In genomic region chr4:152997251-152997650, GRCm38 (mm10) we compare ENCODE assay signal across 26 mouse cellular contexts.
"Had no signal": no experiment of that assay in that cellular context is flagged by ENCODE, and none has a peak within 500 bp of the region (broad histone marks: within the 10 kb centered on the region; RNA-seq: fewer than 3 reads in every experiment).

No protein-coding gene starts in this region.

- H3K4me3 ChIP-seq: heart, adult 2 months; heart, embryonic 13.5 days; heart, embryonic 15.5 days; hindbrain, embryonic 13.5 days; hindbrain, embryonic 15.5 days; kidney, embryonic 15.5 days; left cerebral cortex, adult 2 months; limb, embryonic 13.5 days; limb, embryonic 15.5 days; liver, embryonic 12.5 days had no signal

- DNase-seq: gastrocnemius, postnatal 14 days; gastrocnemius, postnatal 36 days; heart, adult 11 months; heart, adult 2 months; heart, postnatal 14 days; heart, postnatal 36 days; kidney, adult 11 months; kidney, adult 2 months; kidney, adult 9 months; kidney, postnatal 14 days; kidney, postnatal 36 days; layer of hippocampus, adult 9-11 months; layer of hippocampus, postnatal 36 days had no signal

- H3K4me2 ChIP-seq: heart, embryonic 11.5 days; heart, embryonic 13.5 days; heart, embryonic 15.5 days; hindbrain, embryonic 13.5 days; hindbrain, embryonic 15.5 days; kidney, embryonic 15.5 days; limb, embryonic 13.5 days; limb, embryonic 15.5 days; liver, embryonic 12.5 days had no signal

- H3K27ac ChIP-seq: heart, adult 2 months; heart, embryonic 13.5 days; heart, embryonic 15.5 days; hindbrain, embryonic 13.5 days; hindbrain, embryonic 15.5 days; kidney, embryonic 15.5 days; kidney, postnatal 0 days; left cerebral cortex, adult 2 months; limb, embryonic 13.5 days; limb, embryonic 15.5 days; liver, embryonic 12.5 days; liver, embryonic 14.5 days had no signal

- H3K4me1 ChIP-seq: heart, embryonic 13.5 days; heart, embryonic 15.5 days; limb, embryonic 13.5 days; limb, embryonic 15.5 days; liver, embryonic 12.5 days had no signal

- H3K9ac ChIP-seq: heart, embryonic 13.5 days; heart, embryonic 15.5 days; hindbrain, embryonic 13.5 days; hindbrain, embryonic 15.5 days; kidney, embryonic 15.5 days; limb, embryonic 13.5 days; limb, embryonic 15.5 days; liver, embryonic 12.5 days; liver, embryonic 14.5 days had no signal

- H3K27me3 ChIP-seq: heart, embryonic 15.5 days; hindbrain, embryonic 15.5 days; limb, embryonic 13.5 days; limb, embryonic 15.5 days; liver, embryonic 12.5 days had no signal

- H3K9me3 ChIP-seq: heart, embryonic 13.5 days; heart, embryonic 15.5 days; hindbrain, embryonic 13.5 days; hindbrain, embryonic 15.5 days; kidney, embryonic 15.5 days; limb, embryonic 13.5 days; limb, embryonic 15.5 days; liver, embryonic 12.5 days had no signal

- ATAC-seq: intestine, embryonic 16.5 days; liver, embryonic 12.5 days had no signal

- H3K36me3 ChIP-seq: heart, embryonic 13.5 days; heart, embryonic 15.5 days; hindbrain, embryonic 13.5 days; hindbrain, embryonic 15.5 days; kidney, embryonic 15.5 days; limb, embryonic 13.5 days; limb, embryonic 15.5 days; liver, embryonic 12.5 days had no signal
